Mouse (Mus musculus) brain, embryonic 14.5 days (tissue): ENCODE measurements around the gene Gcdh.

ENCODE experiments used
- CTCF ChIP-seq: fragments of 200-500 bp; IDR thresholded peaks from 2 replicates; pipeline ENCODE4 v1.5.1; 2012; ENCODE audit warnings: inconsistent platforms, mild to moderate bottlenecking, moderate library complexity, borderline replicate concordance; ENCODE audit not compliant: insufficient read depth, insufficient read length; ENCODE audit errors: extremely low read depth
- POLR2A ChIP-seq: fragments of 200-500 bp; IDR thresholded peaks from 2 replicates; pipeline ENCODE4 v1.6.1; 2012; ENCODE audit warnings: mild to moderate bottlenecking, inconsistent platforms, borderline replicate concordance; ENCODE audit not compliant: poor library complexity, insufficient read depth, insufficient read length, severe bottlenecking; ENCODE audit errors: extremely low read depth

DNA sequence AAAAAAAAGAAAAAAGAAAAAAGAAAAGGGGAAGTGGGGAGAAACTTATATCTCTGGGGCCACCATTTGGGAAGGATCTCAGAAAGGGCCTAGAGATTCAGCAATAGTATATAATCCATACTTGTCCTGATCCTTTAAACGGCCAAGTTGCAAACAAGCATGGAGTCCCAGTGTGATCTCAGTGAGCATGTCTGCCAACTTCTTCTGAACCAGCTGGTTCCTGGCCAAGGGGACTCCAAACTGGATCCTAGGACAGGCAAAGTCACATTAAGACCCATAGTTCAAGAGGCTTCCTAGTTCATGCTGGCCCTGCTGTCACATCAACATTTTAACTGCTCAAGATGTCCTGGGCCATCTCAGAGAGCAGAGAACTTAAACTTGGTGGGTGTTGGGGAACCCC, 4.6 kb downstream of the Gcdh start:
- TF ChIP-seq POLR2A = no peak
- no peak for TF ChIP-seq CTCF
